Mouse (Mus musculus) embryonic facial prominence, embryonic 11.5 days (tissue): ENCODE results near the gene Gstm3. TPM values are rescaled to one million over a fixed set of nuclear protein-coding genes. Genes with fewer than 3 reads are reported as not detected.
"Not testable (repeated sequence)": the region's sequence is repeated elsewhere in the genome, so short reads cannot be mapped to it uniquely, and the experiment has no call there.

Experiments
- ATAC-seq: fragments of 200-750 bp; cut with Nextera tagmentation; replicated peaks from 2 replicates; pipeline ENCODE4 v1.8.0; 2017; ENCODE audit warnings: low read depth; ENCODE audit not compliant: insufficient number of reproducible peaks, low FRiP score, low TSS enrichment
- DNase-seq: peaks from one replicate; pipeline ENCODE4 v3.0.0-alpha.2; 2015; ENCODE audit warnings: low spot score
- H3K27ac ChIP-seq: fragments of 300-500 bp; sonication (generic); replicated peaks from 2 replicates; pipeline ENCODE4 v1.5.1; 2014; ENCODE audit warnings: mild to moderate bottlenecking, low read depth, low read length, control low read depth
- H3K27me3 ChIP-seq: fragments of 300-500 bp; sonication (generic); 2 replicates; pipeline ENCODE4 v1.6.1; 2014; ENCODE audit warnings: mild to moderate bottlenecking, low read length, moderate library complexity, mixed read lengths; ENCODE audit not compliant: control insufficient read depth, insufficient read depth
- H3K36me3 ChIP-seq: fragments of 300-500 bp; sonication (generic); replicated peaks from 2 replicates; pipeline ENCODE4 v1.6.1; 2014; ENCODE audit warnings: low read depth, mild to moderate bottlenecking, low read length, moderate library complexity, mixed read lengths; ENCODE audit not compliant: control insufficient read depth, insufficient read depth
- H3K4me1 ChIP-seq: fragments of 300-500 bp; sonication (generic); 2 replicates; pipeline ENCODE4 v1.6.1; 2014; ENCODE audit warnings: low read length, mixed read lengths; ENCODE audit not compliant: control insufficient read depth, insufficient read depth
- H3K4me2 ChIP-seq: fragments of 300-500 bp; sonication (generic); 2 replicates; pipeline ENCODE4 v1.6.1; 2014; ENCODE audit warnings: low read depth, mild to moderate bottlenecking, control low read depth, low read length, moderate library complexity
- H3K4me3 ChIP-seq: fragments of 300-500 bp; sonication (generic); 2 replicates; pipeline ENCODE4 v1.5.1; 2014; ENCODE audit warnings: low read depth, low read length, control low read depth
- H3K9ac ChIP-seq: fragments of 300-500 bp; sonication (generic); replicated peaks from 2 replicates; pipeline ENCODE4 v1.6.1; 2014; ENCODE audit warnings: mild to moderate bottlenecking, control low read depth, low read length
- H3K9me3 ChIP-seq: fragments of 300-500 bp; sonication (generic); replicated peaks from 2 replicates; pipeline ENCODE4 v1.6.1; 2016; ENCODE audit warnings: mild to moderate bottlenecking, low read length, inconsistent platforms, mixed read lengths; ENCODE audit not compliant: control insufficient read depth
- WGBS: fragments of 180-500 bp; shearing (Covaris S2); extraction: QIAGEN DNeasy Blood & Tissue Kit; methylation state at CpG from one replicate; pipeline ENCODE4 v1.1.7; 2014; 5-methylcytosine and 5-hydroxymethylcytosine counted together
- polyA plus RNA-seq: library from polyadenylated mRNA; unstranded; fragments of >200 nt; fragmentation: Nextera tagmentation; extraction: Ambion mirVana; gene quantifications from 2 replicates; pipeline ENCODE4 v1.2.1, GENCODE M21; 2014

Gstm3 gene
- polyA plus RNA-seq, 1 experiment from 2014 or later: not detected

DNA sequence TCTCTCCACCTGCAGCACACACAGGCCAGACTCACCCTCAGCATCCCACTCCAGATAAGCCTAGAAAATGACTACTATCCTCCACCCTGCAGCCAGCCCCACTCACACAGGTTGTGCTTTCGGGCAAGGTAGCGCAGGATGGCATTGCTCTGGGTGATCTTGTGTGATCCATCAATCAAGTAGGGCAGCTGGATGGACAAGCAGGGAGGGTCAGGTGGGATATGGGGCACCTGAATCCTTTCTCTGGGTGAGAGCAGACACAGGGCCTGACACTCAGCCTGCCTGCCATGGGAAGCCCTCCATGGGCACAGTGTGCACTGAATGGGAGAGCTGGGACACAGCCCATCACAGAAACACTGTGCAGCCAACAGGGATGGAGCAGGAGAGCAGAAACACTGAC lies 16.1 kb upstream of the Gstm3 start:
- H3K36me3 ChIP-seq, H3K27ac ChIP-seq, H3K27me3 ChIP-seq, H3K9me3 ChIP-seq, ATAC-seq, H3K4me1 ChIP-seq, DNase-seq, H3K4me2 ChIP-seq, H3K9ac ChIP-seq, H3K4me3 ChIP-seq: not testable (repeated sequence)
- 92% methylated on average over 2 of the region's 2 CpGs for WGBS

DNA sequence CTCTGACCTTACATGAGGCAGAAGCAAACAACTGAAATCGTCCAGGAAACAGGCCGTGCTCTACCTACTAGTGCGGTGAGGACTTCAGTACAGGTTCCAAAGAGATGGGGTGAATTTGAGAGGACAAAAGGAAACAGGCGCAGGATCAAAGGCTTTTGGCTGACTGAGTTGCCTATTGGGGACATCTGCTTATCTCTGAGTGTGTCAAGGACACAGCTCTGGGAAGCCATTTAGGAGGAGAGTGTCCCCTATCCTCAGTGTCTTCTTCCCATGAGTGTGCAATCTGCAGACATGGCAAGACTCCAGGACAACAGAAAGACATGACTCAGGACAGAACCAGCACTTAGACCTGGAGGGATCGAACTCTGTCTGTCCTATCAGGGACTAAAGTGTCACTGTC lies 15.4 kb upstream of the Gstm3 start:
- Histone ChIP-seq H3K9me3 (no peaks in the 10 kb centered on the region), H3K27ac (no peak overlapping the region), H3K4me3 (no peak overlapping the region), H3K4me1 (no peaks in the 10 kb centered on the region), H3K4me2 (no peak overlapping the region), H3K36me3 (no peaks in the 10 kb centered on the region), H3K27me3 (no peaks in the 10 kb centered on the region), H3K9ac (no peak overlapping the region)
- 78% methylated on average over 5 of the region's 5 CpGs for WGBS
- ATAC-seq: no peak
- no peak for DNase-seq

GRCm38 (mm10) chr3:107983771-107984170 lies 14.7 kb upstream of the Gstm3 start:
- DNase-seq (no peak), ATAC-seq (no peak)
- H3K9me3 ChIP-seq: no peaks in the 10 kb centered on the region
- no peaks in the 10 kb centered on the region for H3K4me1 ChIP-seq
- H3K4me3 ChIP-seq: no peak overlapping the region
- no peak overlapping the region for H3K9ac ChIP-seq
- no peaks in the 10 kb centered on the region for H3K27me3 ChIP-seq
- H3K4me2 ChIP-seq: no peak overlapping the region
- no peaks in the 10 kb centered on the region for H3K36me3 ChIP-seq
- WGBS: 79% methylated on average over 3 of the region's 3 CpGs
- no peak overlapping the region for H3K27ac ChIP-seq

DNA sequence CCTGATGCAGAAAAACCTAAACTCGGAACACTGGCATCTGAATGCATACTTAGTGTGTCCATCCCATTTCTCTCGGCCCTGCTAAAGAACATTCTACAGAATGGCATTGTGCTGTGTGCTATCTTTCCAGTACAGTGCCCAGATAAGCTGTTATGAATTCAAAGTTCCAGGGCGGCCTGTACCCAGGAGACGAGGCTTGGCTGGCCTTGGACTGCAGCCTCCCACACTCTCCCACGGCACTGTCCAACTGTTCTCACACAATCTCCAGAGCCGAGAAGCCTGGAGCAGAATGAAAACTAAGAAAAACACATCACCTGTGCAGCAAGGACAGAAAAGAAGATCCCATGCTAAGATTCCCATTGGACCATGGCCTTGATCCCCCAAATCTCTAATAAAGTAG lies 13.6 kb upstream of the Gstm3 start:
- WGBS: 85% methylated on average over 6 of the region's 6 CpGs
- Histone ChIP-seq H3K27ac (no peak overlapping the region), H3K4me3 (no peak overlapping the region), H3K9ac (no peak overlapping the region), H3K4me2 (no peak overlapping the region), H3K36me3 (no peaks in the 10 kb centered on the region), H3K27me3 (no peaks in the 10 kb centered on the region), H3K9me3 (no peaks in the 10 kb centered on the region), H3K4me1 (no peaks in the 10 kb centered on the region)
- ATAC-seq: no peak
- no peak for DNase-seq

- Histone ChIP-seq H3K9me3 (no peaks in the 10 kb centered on the region), H3K27me3 (no peaks in the 10 kb centered on the region), H3K27ac (no peak overlapping the region), H3K4me3 (no peak overlapping the region), H3K4me2 (no peak overlapping the region), H3K9ac (no peak overlapping the region), H3K4me1 (no peaks in the 10 kb centered on the region), H3K36me3 (no peaks in the 10 kb centered on the region)
- WGBS: 68% methylated on average over 3 of the region's 3 CpGs
- ATAC-seq (no peak), DNase-seq (no peak)
These were observed 12.2 kb upstream of the Gstm3 start for GRCm38 (mm10) chr3:107981261-107981660.

DNA sequence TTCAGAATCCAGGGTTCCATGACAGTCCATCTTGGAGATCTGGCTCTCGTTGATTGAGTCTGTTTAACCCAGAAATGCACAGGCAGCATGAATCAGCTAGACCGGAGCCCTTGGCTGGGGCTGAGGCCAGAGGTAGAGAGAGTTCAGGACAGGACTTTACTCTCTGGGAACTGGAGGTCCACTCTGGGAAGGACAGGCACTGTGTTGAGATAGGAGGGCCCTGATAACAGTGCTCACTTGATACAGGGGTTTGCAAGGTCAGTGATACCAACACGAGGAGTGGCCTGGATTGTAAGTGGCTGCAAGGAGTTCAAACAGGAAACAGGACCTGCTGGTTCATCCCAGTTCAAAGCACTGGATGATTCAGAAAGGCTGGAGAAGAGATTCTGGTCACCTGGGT lies 8.6 kb upstream of the Gstm3 start:
- ATAC-seq (no peak), DNase-seq (no peak)
- Histone ChIP-seq H3K9me3 (no peaks in the 10 kb centered on the region), H3K36me3 (no peaks in the 10 kb centered on the region), H3K4me1 (no peaks in the 10 kb centered on the region), H3K27me3 (no peaks in the 10 kb centered on the region), H3K27ac (no peak overlapping the region), H3K4me2 (no peak overlapping the region), H3K9ac (no peak overlapping the region), H3K4me3 (no peak overlapping the region)
- 79% methylated on average over 3 of the region's 3 CpGs for WGBS

DNA sequence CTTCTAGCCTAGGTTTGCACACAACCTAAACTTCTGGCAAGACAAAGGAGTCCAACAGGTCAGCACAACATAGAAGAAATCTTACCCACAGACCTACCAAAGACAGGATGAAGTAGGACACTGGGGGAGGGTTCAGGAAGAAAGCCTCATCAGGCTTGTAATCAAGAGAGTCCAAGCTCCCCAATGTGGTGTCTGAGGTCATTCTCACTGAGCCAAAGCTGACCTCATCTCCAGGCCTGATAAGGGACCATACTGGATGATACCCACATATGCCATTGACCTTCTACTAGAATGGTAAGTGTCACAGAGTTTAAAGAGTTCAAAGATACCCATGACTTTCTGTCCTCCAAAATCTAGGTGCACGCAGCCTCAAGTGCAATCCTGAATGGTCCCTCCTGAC lies 5.2 kb upstream of the Gstm3 start:
- no peak overlapping the region for H3K27ac ChIP-seq
- no peaks in the 10 kb centered on the region for H3K27me3 ChIP-seq
- DNase-seq (no peak), ATAC-seq (no peak)
- H3K4me2 ChIP-seq: no peak overlapping the region
- no peak overlapping the region for H3K9ac ChIP-seq
- 87% methylated on average over 1 of the region's 1 CpGs for WGBS
- no peak overlapping the region for H3K4me3 ChIP-seq
- no peaks in the 10 kb centered on the region for H3K36me3 ChIP-seq
- H3K4me1 ChIP-seq: no peaks in the 10 kb centered on the region
- H3K9me3 ChIP-seq: no peaks in the 10 kb centered on the region

GRCm38 (mm10) chr3:107972070-107972469 lies 3.0 kb upstream of the Gstm3 start:
- ATAC-seq: no peak
- Histone ChIP-seq H3K4me3 (no peak overlapping the region), H3K36me3 (no peaks in the 10 kb centered on the region), H3K9me3 (no peaks in the 10 kb centered on the region), H3K4me1 (no peaks in the 10 kb centered on the region), H3K27ac (no peak overlapping the region), H3K27me3 (no peaks in the 10 kb centered on the region), H3K4me2 (no peak overlapping the region), H3K9ac (no peak overlapping the region)
- DNase-seq: no peak
- 95% methylated on average over 3 of the region's 3 CpGs for WGBS
